Mouse (Mus musculus) large intestine, adult 2 months (tissue): ENCODE measurements around the gene Eif4e. TPM values are rescaled to one million over a fixed set of nuclear protein-coding genes. Genes with fewer than 3 reads are reported as not detected.

ENCODE experiments used
- DNase-seq: peaks from one replicate; pipeline ENCODE4 v3.0.0-alpha.2; 2012; ENCODE audit warnings: low read depth, low spot score
- WGBS: fragments of 180-500 bp; shearing (Covaris S2); methylation state at CpG from one replicate; pipeline ENCODE4 v1.1.7; 2018; 5-methylcytosine and 5-hydroxymethylcytosine counted together
- polyA plus RNA-seq: library from polyadenylated mRNA; depleted of rRNA; stranded (reverse); fragments of >200 nt; gene quantifications from 2 replicates; pipeline ENCODE4 v1.2.3, GENCODE M21; 2012; rRNA removed

Eif4e gene
- 15.8 and 18.0 TPM in 2 replicates for polyA plus RNA-seq

GRCm38 (mm10) chr3:138526073-138526915 is at the start of gene Eif4e:
Gene Eif4e, plus strand, starts transcription at chr3:138526179.
- 6% methylated on average over 39 of the region's 39 CpGs for WGBS
- DNase-seq = peak; percentile 66

- DNase-seq = no peak
- 97% methylated on average over 8 of the region's 8 CpGs for WGBS
Measured at GRCm38 (mm10) chr3:138479489-138479888, 46.5 kb upstream of the Eif4e start.

DNA sequence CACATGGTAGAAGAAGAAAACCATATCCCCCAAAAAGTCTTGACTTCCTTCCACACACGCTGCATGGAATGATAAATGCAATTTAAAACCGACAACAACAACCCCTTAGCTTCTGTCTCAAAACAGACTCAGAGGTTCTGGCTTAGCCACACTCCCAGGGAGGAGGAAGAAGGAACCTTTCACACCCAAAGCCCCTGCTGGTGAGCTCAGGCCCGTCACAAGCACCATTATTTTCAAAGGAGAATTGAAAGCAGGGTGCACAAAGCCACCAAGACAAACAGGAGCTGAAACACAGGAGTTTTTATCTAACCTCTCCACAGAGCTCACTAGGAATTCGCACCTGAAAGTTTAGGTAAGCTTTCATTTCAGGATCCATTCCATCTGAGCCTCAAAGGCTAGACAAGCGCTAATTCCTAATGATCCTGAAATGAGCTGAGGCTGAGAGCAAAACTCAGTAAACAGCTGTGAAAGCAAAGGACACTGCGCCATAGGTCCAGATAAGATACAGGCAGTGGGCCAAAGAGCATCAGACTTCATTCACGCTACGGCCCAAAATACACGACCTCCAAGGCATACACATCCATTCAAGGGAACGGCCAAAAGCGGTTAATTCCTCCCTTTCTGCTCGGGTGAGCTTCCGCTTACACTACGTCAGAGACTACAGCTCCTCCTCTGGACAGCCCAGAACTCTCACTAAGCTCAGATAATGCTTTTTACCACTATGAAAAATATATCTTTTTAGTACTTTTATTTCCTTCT is 44.3 kb upstream of the Eif4e start:
- 70% methylated on average over 14 of the region's 14 CpGs for WGBS
- no peak for DNase-seq

DNA sequence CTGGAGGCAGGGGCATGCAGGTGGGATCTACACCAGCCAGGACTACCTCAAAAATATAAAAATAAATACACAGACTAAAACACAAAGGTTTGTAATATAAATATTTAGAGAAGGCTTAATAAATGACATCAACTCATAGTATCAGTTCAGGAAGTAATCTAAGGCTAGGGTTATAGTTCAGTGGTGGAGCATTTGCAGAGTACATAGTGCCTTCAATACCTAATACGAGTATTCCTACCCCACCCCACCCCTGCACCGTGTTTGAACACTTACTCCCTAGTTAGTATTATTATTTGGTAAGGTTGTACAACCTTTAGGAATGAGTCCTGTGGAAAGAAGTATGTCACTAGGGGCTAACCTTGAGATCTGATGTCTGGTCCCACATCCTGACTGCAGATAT is 42.7 kb upstream of the Eif4e start:
- WGBS = 45% methylated on average over 2 of the region's 2 CpGs
- DNase-seq = no peak

DNA sequence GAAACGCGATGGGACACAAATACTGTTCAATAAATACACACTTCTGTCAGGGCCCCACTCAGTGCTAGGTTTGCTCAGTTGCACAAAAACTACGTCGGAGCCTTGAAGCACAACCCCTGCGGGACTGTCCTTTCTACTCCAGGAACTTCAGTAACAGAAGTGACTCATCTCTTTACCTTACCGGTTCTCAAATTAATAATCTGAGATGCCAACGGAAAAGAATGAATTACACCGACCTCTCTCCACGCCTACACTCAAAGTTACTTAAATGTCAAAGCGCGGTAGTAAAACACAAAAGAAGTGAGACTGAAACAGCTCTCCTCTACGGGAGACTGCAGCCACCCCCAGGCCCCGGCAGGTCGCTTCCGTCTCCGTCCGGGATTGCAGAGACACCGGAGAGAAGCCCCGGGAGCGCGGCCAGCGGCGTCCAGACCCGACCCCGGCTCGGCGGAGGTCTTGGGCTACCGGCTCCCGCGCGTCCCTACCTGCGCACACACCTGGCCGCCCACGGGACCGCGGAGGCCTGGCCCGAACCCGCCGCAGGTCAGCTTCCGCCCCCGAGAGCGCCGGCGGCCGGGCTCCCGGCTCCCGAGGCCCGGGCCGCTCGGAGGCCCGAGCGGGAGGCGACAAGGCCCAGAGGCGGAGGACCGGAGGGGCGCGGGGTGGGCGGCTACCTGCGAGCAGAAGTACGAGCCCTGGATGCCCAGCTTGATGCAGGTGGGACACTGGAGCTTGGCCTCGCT is 37.2 kb upstream of the Eif4e start:
- under 1% methylated on average over 61 of the region's 61 CpGs for WGBS
- no peak for DNase-seq

GRCm38 (mm10) chr3:138489327-138490033 is 36.5 kb upstream of the Eif4e start, which contains the start of gene Metap1:
Gene Metap1, minus strand, starts transcription at chr3:138489515.
- peak; percentile 67 for DNase-seq
- WGBS = 1% methylated on average over 45 of the region's 65 CpGs

- no peak for DNase-seq
- 16% methylated on average over 6 of the region's 6 CpGs for WGBS
Measured at GRCm38 (mm10) chr3:138490034-138490337, 36.0 kb upstream of the Eif4e start.

DNA sequence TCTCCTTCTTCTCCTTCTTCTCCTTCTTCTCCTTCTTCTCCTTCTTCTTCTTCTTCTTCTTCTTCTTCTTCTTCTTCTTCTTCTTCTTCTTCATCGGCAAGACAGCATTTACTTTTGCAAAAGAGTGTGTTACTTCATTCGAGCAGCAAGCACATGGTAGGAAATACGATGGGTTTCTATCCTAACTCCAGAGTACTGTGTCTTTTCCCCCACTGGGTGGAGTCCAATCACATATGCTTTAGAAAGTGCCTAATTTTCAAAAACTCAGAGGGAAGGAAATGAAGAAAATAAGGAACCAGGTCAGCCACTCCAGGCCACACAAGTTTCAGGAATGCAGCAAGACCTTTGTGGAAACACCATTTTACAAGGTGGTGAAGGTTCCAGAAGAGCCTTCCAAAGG is 32.3 kb upstream of the Eif4e start:
- WGBS = 68% methylated on average over 3 of the region's 3 CpGs

DNA sequence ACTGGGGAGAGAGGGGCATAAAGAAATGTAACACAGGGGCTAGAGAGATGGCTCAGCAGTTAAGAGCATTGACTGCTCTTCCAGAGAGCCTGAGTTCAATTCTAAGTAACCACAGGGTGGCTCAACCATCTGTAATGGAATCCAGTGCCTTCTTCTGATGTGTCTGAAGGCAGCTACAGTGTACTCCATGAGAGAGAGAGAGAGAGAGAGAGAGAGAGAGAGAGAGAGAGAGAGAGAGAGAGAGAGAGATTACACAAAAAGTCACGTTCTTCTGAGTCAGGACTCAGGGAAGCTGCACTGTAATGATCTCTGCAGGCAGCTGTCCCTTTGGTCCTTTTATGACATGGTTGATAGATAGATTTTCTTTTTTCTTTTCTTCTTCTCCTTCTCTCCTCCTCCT is 31.4 kb upstream of the Eif4e start:
- DNase-seq = no peak
- 21% methylated on average over 1 of the region's 1 CpGs for WGBS

More for the DNA sequence above, 32.3 kb upstream of the Eif4e start:
- DNase-seq = no peak

DNA sequence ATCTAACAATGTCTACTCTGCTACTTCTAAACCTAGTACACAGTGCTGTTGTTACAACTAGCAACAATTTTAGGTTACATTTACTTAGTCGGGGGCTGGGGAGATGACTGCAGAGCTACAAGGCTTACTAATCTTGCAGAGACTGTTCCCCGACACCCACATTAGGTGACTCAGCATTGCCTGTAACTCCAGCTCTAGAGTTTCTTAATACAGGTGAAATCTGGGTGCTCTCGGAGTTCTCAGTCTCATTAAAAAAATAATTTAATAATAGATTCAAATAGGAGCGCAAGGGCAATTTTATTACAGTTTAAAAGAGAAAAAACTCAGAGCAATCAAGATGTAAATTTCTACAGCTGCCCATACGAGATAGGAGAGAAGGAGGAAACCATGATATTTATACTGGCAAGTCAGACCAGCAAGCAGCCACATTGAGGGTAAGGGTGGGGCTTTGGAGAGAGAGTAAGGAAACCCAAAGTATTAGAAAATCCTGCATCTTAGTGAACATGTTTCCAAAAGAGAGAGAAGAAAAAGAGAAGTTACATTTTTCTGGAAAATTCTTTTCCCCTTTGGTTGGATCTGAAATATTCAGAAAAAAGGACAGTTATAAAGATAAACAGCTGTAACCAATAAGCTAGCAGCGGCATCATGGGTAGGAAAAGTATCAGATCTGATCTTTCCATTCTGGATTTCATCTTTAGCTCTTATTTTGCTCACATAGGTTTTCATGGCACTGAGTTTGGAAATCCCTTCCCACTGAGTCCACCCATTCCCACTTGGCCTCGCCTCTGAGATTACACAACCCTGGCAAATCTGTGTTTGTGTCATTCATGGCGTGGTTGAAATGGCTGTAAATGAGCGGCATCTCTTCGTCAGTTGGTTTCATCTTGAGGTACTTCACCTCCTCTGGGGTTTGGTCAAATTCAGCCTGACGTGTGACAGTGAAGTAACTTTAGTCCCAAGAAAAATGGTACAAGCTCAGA is 30.5 kb upstream of the Eif4e start:
- DNase-seq = no peak
- 63% methylated on average over 11 of the region's 11 CpGs for WGBS

DNA sequence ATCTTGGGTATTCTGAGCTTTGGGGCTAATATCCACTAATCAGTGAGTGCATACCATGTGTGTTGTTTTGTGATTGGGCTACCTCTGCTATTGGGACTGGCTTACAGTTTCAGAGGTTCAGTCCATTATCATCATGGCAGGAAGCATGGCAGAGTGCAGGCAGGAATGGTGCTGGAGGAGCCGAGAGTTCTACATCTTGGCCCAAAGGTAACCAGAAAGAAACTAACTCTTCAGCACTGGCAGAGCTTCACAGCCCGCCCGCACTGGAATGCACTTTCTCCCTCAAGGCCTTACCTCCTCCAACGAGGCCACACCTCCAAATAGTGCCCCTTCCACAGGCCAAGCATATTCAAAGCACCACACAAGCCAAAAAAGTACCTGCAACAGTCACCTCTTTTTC is 27.2 kb upstream of the Eif4e start:
- WGBS = 65% methylated on average over 4 of the region's 4 CpGs

DNA sequence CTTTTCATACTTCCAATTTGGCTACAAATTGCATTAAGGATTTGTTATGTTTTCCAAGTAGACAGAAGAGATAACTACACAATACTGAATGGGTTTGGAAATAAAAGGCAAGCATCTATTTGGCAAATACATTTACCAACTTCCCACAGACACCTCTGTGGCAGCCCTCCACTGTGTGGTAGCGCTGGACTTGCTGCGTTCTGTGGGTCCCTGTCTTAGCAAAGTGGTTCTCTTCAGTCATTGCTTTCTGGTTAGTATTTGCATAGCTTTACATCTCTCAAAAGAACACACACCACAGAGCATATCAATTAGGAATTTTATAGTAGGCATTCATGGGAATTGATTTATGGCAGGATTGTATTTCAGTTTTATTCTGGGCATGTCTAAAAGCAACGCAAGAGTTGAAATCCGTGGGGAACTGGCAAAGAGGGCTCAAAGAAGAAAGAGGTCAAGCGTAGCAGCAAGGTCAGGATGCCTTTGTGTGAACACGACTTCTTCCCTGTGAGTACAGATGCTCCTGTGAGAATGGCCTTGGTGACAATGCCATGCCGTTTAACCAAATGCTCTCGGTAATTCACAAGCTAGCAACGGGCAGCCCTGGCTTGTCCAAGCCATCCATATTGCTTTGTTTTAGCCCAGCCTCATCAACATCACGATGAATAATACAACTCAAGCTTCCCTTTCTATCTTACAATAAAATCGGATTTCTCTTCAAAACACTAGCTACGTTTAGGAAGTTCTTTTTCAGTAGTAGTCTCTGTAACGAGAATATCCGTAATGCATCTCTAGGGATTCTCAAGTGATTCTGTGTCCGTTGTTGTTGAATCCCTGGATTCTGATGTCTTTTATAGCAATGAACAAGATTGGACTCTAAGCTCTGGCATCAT is 25.9 kb upstream of the Eif4e start:
- no peak for DNase-seq
- WGBS = 54% methylated on average over 15 of the region's 15 CpGs

More for the DNA sequence above, 27.2 kb upstream of the Eif4e start:
- no peak for DNase-seq

DNA sequence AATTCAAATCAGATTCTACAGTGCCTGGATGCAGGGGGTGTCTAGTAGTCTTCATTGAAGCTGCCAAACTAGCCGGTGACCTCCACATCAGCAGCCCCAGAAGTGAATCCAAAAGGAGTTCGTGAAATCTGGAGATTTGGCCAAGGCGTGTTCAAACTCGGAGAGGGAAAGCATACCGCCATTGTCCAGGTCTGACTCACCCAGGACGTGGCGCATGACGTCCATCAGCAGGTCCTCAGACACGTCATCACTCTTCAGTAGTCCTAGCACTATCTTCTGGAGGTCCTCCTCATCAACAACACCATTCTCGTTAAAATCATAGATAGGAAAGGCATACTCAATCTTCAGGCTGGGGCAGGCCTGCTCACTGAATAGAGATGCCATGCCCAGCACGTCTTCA is 22.2 kb upstream of the Eif4e start:
- DNase-seq = no peak
- 87% methylated on average over 11 of the region's 11 CpGs for WGBS

DNA sequence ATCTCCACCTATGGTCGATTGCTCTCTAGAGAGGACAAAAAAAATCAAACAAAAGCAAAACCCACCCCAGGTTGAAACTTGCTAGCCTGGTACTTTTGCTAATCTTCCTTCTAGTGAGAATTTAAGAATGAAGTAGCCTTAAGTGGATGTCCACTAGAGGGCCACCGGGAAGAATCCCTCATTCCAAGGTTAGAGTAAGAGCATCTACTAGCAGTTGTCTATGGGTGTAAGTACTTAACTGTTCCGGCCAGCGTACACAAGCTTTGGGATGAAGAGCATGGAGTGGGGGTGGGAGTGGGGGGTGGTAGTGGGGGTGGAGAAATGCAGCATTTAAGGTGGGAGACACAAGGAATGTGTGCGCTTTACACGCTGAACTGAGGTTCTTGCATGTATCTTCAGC is 19.2 kb upstream of the Eif4e start:
- 49% methylated on average over 6 of the region's 6 CpGs for WGBS
- no peak for DNase-seq

DNA sequence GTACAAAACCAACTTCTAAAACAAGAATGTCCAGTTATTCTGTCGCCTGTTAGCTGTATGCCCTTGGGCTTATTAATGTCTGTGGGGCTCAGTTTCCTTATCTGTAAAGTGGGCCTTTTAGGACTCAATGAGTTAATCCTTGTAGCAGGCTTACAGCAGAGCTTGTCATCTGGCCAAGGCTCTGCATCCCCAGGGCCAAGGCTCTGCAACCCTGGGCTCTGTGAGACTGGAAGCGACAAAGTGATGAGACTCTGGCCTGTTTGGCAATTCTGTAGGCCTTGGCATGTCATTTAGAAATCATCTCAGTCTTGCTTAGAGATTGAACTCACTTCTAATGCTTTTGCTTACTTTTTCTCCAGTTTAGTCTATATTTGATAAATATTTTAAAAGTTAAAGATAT is 16.4 kb upstream of the Eif4e start:
- WGBS = 91% methylated on average over 2 of the region's 2 CpGs
- DNase-seq = no peak

GRCm38 (mm10) chr3:138510471-138510870 is 15.5 kb upstream of the Eif4e start:
- 27% methylated on average over 5 of the region's 5 CpGs for WGBS
- no peak for DNase-seq

GRCm38 (mm10) chr3:138513243-138513642 is 12.7 kb upstream of the Eif4e start:
- no peak for DNase-seq
- whole genome bisulfite sequencing = 45% methylated on average over 12 of the region's 12 CpGs

GRCm38 (mm10) chr3:138514749-138515148 is 11.2 kb upstream of the Eif4e start:
- WGBS = 76% methylated on average over 3 of the region's 3 CpGs
- no peak for DNase-seq
